Mouse (Mus musculus) ovary, postnatal 10 days (tissue): ENCODE measurements around the gene Aldh3b3.
"Not testable (repeated sequence)": the region's sequence is repeated elsewhere in the genome, so short reads cannot be mapped to it uniquely, and the experiment has no call there.

Experiments used
- DNase-seq: peaks from one replicate; pipeline ENCODE4 v3.0.0; 2022; ENCODE audit warnings: low spot score

Gene Aldh3b3

GRCm38 (mm10) chr19:3935896-3936850, 22.3 kb upstream of the Aldh3b3 start:
- peak; percentile 37 for DNase-seq

- DNase-seq = no peak
These were observed 16.1 kb upstream of the Aldh3b3 start for GRCm38 (mm10) chr19:3942315-3942714.

GRCm38 (mm10) chr19:3942986-3943735, 15.3 kb upstream of the Aldh3b3 start:
- DNase-seq = no peak

- DNase-seq = no peak
These were observed 12.4 kb upstream of the Aldh3b3 start for GRCm38 (mm10) chr19:3945872-3946564.

GRCm38 (mm10) chr19:3946715-3947114, 11.7 kb upstream of the Aldh3b3 start:
- DNase-seq = peak; percentile 38

- DNase-seq = no peak
These were observed 10.6 kb upstream of the Aldh3b3 start for GRCm38 (mm10) chr19:3947813-3948212.

- no peak for DNase-seq
These were observed 9.9 kb upstream of the Aldh3b3 start for GRCm38 (mm10) chr19:3948546-3948945.

- DNase-seq = no peak
These were observed 8.1 kb upstream of the Aldh3b3 start for GRCm38 (mm10) chr19:3950331-3950730.

- DNase-seq = no peak
These were observed 7.0 kb upstream of the Aldh3b3 start for GRCm38 (mm10) chr19:3951461-3951860.

- no peak for DNase-seq
These were observed 6.3 kb upstream of the Aldh3b3 start for GRCm38 (mm10) chr19:3952099-3952498.

- DNase-seq = no peak
These were observed 3.4 kb upstream of the Aldh3b3 start for GRCm38 (mm10) chr19:3955033-3955432.

GRCm38 (mm10) chr19:3955804-3956203, 2.6 kb upstream of the Aldh3b3 start:
- DNase-seq = no peak

- DNase-seq = not testable (repeated sequence)
These were observed 979 bp upstream of the Aldh3b3 start for GRCm38 (mm10) chr19:3957296-3958036.

GRCm38 (mm10) chr19:3959030-3959429, 585 bp downstream of the Aldh3b3 start:
- no peak for DNase-seq

GRCm38 (mm10) chr19:3960211-3960610, 1.8 kb downstream of the Aldh3b3 start:
- no peak for DNase-seq

- not testable (repeated sequence) for DNase-seq
These were observed 3.4 kb downstream of the Aldh3b3 start for GRCm38 (mm10) chr19:3961805-3962204.

- no peak for DNase-seq
These were observed 4.0 kb downstream of the Aldh3b3 start for GRCm38 (mm10) chr19:3962469-3962868.

GRCm38 (mm10) chr19:3964030-3964429, 5.6 kb downstream of the Aldh3b3 start:
- DNase-seq = no peak

GRCm38 (mm10) chr19:3966330-3967075, 8.1 kb downstream of the Aldh3b3 start:
- no peak for DNase-seq

GRCm38 (mm10) chr19:3967258-3967657, 8.8 kb downstream of the Aldh3b3 start:
- DNase-seq = no peak

- no peak for DNase-seq
These were observed 13.8 kb downstream of the Aldh3b3 start, which contains the start of gene Aldh3b2 for GRCm38 (mm10) chr19:3972229-3972628. TSS of gene Aldh3b2 (plus strand) at chr19:3972328.
